Mouse (Mus musculus) ovary, adult 18-20 months (tissue): ENCODE results near the gene Rtbdn.
A peak's percentile ranks its signal among the peaks of the same experiment; 100 is the strongest.

Experiments used
- DNase-seq: peaks from one replicate; pipeline ENCODE4 v3.0.0; 2022; ENCODE audit warnings: low spot score, mixed read lengths

The Rtbdn gene

DNA sequence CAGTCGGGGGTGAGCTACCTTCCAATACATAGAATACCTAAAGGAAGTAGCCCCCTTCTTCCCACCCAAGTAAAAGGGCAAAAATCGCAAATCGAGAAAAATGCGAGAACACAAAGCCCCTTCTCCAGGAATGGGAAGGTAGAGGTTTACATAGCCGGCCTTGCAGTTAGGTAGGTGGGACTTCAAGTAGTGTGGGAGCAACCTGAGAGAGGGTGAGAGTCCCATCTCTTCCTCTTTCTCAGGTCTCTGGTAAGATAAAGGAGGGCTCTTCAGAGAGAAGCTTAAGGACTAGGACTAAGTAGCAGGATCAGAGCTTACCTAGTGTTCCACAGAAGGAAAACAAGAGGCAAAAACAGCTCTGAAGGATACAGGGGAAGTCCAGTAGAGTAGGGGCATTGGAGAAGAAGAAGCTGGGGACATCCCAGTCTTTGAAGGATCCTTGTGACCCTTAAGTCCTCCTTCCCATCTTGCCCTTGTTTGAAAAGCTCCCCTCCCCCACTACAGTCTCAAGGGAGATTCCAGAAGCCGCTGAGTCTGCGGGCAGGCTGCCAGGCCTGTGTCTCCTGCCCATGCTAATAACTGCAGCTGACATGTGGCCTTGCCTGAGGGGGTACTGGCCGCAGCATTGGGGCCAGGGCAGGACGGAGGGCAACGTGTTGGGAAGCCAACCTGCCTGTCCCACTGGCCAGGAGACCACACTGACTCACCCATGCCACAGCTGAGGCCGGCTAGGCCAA is 34.0 kb downstream of the Rtbdn start:
- DNase-seq, result peak; percentile 72

DNA sequence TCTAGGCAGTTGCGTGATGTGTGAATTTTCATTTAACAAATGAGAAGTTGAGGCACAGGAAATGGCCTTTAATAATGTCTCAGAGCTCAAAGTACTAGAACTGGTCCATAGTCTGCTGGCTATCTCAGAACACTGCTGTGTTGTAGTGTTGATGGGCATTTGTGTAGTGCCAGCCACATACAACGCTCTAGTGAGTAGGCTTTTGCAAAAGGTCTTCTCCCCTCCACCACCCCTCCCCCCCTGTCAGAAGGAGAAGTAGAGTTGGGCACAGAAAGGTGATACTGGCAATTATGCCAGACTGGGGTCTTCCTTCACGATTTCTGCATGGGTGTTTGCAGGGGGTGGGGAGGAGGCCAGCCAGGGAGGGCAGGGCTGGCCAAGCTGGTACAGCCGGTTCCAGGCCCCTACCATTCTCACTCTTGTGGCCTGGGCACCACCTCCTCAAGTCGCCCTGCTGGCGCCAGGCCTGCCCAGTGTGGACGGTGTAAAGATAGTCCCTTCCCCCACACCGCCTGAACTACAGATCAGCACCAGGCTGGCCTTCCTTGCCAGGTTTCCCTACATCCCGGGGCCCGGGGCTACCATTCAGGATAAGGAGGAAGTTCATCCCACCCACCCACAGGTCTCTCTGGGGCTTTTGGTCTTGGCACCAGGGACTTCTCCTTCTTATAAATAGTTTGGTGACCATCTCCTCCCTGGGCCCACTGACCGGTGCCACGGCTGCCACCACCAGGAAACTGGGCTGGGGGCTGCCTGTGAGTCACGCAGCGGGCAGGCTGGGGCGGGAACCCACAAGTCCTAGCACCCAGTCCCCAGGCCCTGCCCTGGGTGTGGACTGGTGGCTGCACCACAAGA is 35.1 kb downstream of the Rtbdn start:
- DNase-seq, result no peak

DNA sequence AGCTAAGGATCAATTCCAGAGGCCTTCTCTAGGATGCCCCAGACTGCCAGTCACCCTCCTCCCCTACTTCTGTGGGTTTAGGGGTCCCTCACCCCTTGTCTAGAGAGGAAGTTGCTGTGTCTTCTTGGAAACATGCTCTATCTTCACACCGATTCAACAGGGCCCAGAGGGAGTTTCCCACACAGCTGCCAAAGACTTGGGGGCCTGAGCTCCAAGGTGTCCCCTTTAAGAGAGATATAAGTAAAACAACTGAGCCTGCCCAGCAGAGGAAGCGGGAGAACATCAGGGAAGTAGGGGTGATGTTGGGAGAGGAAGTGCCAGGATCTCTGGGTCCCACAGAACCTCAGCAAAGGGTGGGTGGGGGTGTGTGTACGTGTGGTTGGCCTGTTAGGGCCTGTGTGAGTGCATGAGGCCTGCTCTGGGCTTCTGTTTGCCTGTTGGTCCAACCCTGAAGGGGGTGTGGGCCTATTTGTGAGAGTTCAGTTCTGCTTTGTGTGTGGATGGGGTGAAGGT is 35.8 kb downstream of the Rtbdn start:
- no peak for DNase-seq

DNA sequence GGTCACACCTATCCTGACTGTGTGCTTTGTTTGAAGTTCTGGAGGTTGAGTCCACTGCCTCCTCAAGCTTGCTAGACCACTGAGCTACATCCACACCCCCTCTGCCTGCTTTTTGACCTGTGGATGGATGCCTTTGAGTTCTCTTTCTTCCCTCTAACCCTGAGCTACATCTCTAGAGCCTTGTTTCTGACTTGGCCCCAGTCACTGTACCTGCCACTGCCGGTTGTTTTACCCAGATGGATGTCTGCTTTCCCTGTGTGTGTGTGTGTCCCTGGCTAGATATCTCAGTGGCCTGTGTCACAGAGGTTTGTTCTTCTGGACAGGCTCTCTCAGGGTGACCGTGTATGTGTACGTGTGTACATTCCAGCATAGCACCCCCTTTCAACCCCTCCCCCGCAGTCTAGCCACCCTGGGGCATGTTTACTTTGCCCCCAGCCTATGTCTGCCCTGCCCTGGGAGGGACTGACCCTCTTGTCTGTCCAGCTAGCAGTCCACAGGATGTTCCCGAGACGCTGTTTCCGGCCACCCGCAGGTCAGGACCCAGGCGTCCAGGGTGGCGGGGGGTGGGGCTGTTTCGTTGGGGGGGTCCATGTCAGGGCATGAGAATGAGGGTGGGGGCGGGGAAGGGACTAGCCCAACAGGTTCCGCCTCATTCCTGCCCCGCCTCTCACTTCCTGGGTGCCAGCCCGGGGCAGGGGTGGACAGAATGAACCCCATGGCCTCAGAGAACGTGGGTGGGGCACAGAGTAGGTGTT is 37.7 kb downstream of the Rtbdn start:
- no peak for DNase-seq

DNA sequence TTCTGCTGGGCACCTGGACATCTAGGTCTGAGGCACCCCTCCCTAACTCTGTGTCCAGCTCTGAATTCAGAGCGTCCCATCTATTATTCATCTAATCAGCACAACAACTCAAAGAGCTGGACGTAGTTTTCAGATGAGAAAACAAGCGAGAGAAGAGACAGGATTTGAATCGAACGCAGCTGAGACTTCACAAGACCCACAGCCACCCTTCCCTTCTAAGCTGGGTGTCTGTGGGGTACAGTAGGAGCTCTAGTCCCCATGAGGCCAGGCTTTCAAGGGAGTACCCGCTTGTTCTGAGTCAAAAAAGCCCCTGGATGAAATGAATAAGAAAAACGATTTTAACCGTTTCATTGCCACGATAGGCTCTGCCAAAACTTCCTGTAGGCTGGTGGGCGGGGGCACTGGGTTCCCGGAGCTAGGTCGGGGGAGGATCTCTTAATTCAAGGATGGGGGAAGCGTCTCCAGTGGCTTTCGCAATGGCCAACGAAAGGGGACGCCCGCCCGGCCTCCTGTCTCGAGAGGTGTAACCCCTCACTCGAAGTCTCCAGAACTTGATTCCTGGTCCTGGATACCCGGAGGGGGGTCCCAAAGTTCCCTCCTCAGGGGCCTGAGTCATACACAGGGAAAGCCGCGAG is 38.4 kb downstream of the Rtbdn start:
- DNase-seq, result no peak

DNA sequence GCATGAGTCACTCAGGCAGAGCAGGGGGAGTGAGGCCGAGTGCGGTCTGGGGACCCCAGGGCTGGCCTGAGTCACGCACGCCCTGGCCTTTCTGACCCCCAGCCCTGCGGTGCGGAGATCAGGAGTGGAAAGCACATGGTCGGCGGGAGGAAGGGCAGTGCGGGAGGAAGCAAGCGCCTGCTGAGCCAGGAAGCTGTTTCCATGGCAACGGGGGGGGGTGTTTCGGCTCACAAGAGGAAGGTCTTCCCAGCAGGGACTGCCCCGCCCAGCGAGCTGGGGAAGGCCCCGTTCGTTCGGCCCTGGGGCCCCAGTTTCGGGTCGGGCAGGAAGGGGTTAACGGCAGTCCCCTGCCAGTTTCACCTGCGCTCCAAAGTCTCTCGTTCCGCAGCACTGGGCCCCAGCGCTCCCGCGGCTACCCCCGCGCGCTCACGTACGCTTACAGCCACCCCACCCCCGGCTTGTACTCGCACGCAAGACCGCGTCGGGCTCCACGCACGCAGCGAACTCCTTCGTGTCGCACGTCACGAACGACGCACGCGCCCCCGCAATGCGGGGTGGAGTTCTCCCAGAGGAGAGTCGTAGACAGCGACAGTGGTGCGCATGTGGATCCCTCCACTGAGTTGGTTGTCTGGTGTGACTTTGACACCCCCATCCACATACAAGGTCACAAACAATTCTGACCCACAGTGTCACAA is 39.0 kb downstream of the Rtbdn start:
- peak; percentile 82 for DNase-seq

DNA sequence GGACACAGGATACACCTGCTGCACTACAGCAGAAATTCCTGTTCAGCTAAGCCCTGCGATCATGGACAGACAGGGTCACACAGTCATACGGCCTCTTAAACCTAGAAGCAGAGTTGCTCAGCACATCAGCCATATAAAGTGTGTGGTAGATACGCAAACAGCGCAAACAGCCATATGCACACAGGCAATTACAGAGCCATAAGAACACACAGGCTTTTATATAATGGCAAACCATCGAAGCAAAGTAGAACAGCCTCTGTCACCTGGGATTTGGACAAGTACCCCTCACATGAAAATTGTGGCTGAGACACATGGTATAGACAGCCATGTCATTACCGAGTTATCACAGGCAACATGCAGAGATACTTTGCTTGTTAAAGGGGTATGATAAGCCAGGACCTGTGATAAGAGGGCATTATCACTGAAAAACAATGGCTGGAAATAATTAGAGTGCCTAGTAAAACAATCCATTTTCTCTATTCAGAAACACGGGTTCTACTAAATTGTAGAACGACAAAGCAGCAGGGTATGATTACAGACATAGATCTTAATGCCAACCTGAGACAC is 39.7 kb downstream of the Rtbdn start:
- DNase-seq, result no peak

DNA sequence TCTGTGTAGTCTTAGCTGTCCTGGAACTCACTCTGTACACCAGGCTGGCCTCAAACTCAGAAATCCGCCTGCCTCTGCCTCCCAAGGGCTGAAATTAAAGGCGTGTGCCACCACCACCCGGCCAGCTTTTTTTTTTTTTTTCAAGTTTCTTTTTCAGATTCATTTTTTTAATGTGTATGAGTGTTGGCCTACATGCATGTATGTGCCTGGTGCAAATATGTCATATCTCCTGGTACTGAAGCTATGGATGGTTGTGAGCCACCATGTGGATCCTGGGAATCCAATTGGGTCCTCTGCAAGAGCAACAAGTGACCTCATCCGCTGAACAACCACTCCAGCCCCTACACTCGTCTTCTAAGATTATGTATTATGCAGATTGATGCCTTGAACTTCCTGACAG is 40.6 kb downstream of the Rtbdn start:
- DNase-seq, result no peak

DNA sequence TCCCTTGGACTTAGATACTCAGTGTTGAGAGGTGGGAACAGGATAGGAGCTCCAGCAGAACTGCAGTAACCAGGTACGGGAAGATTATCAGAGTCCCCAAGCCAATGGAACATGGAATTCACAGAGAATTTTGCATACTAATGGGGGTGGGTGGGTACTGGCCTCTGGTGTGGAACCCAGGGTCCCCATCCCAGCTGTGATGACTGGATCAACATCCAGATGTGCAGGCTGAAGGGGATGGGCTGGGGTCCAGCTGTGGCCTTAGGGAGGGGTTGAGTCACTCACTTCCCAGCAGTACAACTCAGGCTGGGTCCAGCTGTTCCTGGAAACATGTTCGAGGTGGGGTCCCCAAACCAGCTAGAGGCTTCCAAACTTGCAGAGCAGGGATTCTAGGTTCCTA is 41.1 kb downstream of the Rtbdn start:
- DNase-seq, result no peak

DNA sequence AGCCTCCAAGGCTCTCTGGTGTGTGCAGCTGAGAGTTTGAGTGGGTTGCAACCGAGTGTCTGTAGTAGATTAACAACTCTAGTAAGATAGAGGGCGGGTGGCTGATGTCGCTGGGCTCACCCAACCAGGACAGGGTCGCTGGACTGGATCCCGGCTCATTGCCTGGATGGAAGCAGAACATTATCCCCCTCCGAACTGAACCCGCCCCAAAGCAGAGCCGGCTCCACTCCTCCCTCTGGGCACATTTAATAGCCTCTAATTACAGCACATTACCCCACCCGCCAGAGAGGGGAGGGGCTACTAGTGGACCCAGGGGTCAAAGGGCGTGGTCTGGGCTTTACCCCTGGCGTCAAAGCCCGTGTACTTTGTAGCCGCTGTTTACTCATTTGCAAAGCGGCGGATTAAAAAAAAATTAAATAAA is 42.5 kb downstream of the Rtbdn start:
- no peak for DNase-seq

DNA sequence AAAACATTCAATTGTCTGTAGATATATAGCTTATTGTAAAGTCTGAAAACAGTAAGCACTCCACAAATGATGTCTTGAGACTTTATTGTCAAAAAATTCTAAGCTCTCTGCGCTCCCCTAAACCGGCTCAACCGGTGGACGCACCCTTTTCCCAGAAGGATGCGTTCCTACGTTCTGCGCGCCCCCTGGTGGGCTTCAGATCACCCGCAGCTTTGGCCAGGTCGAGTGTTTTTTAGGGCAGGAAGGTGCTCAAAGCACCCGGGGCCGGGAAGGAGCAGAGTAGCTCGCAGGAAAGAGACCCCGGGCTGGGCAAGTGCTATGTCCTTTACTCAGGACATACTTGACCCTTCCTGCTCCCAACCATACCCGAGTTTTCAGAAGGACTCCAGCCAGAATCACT is 43.0 kb downstream of the Rtbdn start:
- DNase-seq, result peak; percentile 80

DNA sequence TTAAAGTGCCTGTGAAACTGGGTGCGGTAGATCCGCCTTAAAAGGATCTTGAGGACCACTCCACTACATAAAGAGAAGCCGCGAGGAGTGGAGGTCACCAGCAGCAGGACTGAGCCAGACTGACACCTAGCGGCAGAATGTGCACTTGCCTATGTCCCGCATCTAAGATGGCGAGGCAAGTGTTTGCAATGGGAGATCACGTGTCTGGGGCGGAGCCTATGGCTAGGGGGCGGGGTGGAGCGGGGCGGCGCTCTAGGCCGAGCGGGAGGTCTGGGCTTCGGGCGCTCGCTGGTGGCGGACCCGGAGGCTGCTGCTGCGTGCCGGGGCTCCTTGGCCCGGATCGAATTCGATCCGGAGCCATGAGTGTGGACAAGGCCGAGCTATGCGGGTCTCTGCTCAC is 43.6 kb downstream of the Rtbdn start, which contains the start of gene Hook2:
Gene Hook2, plus strand, starts transcription at position 255 of the 400 bp plus-strand sequence.
- DNase-seq, result peak; percentile 93

DNA sequence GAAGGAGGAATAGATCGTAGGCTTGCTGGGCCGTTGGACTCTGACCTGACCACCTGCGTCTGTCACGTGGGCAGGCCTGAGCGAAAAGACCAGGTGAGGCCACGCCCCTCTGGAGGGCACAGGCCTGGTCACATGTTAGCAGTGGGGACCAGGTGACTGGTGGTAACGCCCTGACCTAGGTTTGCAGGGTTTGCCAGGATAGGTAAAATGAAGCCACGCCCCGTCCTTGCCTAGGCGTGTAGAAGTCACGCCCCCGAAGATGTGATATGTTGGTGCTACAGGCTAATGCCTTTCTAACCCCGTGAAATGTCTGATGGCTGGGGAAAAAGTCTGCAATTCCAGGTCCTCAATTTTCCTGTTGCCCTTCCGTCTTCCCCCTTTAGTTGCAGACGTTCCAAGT is 44.0 kb downstream of the Rtbdn start:
- DNase-seq, result no peak

DNA sequence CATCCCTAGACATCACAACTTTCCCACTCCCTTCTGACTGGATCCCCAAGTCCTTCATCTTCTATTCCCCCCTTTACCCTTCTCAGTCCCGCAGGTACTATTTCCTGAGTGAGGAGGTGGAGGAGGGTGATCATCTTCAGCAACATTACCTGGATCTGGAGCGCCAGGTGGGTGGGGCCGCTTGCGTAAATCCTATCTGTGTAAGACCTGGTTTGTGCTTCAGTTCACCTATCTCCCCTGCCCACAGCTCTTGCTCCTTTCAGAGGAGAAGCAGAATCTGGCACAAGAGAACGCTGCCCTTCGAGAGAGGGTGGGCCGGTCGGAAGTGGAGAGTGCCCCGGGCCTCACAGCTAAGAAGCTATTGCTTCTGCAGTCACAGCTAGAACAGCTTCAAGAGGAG is 47.6 kb downstream of the Rtbdn start:
- no peak for DNase-seq

GRCm38 (mm10) chr8:84995680-84996079 is 48.9 kb downstream of the Rtbdn start:
- DNase-seq, result no peak

DNA sequence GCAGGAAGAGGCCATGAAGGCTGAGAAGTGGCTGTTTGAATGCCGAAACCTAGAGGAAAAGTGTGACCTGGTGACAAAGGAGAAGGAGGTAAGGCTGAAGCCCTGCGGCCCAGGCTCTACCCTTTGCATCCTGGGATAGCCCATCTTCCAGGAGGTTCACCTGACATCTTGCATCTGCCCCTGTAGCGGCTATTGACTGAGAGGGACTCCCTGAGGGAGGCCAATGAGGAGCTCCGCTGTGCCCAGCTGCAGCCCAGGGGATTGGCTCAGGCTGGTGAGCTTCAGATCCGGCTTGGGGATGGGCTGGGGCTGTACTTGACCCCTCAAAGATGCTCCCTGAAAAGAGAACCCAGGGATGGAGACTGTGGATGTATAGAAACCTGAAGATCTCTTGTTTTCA is 50.2 kb downstream of the Rtbdn start:
- DNase-seq, result no peak

DNA sequence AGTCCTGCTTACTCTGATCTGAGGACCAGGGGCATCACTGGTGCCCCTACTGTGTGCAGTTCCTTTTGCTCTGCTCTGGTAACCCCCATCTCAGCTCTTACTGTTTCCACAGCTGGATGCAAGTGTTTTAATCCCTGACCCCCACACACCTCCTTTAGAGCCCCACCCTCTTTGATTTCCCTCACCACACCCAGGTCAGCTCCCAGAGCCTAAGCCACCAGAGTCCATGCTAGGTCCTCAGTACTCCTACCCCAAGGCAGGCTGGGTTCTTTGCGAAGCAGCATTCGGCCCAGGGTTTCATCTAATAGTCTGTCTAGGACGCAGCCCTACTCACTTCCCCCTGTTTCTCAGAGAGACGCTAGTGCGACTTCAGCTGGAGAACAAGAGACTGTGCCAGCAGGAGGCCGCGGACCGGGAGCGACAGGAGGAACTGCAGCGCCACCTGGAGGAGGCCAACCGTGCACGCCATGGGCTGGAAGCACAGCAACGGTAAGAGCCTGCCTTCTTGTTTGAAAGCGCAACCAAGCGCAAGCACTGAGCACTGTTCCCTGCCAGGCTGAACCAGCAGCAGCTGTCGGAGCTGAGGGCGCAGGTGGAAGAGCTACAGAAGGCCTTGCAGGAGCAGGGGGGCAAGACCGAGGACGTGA is 51.0 kb downstream of the Rtbdn start:
- peak; percentile 69 for DNase-seq
